Comparison of ENCODE assay signal across 10 mouse cellular contexts in the genomic region with DNA sequence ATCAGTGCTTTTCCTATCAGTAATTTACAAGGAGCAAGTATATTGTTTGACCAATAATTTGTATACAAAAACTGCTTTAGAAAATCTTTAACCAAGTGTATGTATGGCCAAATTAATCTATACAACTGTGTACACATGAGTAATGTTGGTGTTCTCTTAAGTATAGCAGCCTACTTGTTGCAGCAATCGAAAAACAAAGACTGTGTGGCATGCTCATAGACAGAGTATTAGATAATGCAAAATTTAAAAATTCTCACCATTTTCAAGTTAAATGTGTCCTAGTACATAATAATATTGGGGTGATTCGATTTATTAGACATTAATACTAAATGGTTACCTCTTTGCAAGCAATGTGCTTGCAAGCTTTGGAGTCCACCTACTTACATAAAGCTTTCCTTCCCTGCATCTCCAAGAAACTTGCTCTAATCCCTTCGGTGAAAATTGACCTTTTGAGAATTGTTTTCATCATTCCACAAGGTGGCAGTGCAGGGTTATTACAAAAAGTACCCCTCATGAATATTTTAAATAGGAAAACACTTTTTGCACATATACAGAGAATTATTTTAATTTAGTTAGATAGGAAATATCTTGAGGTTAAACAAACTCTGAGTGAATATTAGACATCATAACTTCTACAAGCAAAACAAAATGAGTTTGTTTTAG.
DNase-seq lines count a peak whose midpoint lies in the region; ATAC-seq and TF ChIP-seq lines count a peak whose summit lies in the region.
"Had no signal": no experiment of that assay in that cellular context is flagged by ENCODE, and none has a peak within 500 bp of the region (broad histone marks: within the 10 kb centered on the region; RNA-seq: fewer than 3 reads in every experiment).

No protein-coding gene starts in this region.

- 31% methylated on average over 3 of the region's 3 CpGs for WGBS in limb, embryonic 11.5 days
- WGBS in limb, embryonic 10.5 days, result 40% methylated on average over 3 of the region's 3 CpGs

- peak; percentile 46 to 56 for DNase-seq in cerebellum, postnatal 14 days
- DNase-seq in cerebellum, adult 11 months, result no peak
- DNase-seq in limb, embryonic 11.5 days (ENCODE audit: low spot score), result peak; percentile 23
- no peak for DNase-seq in limb, embryonic 10.5 days (ENCODE audit: low spot score)
- DNase-seq in Patski (ENCODE audit: low read depth, low spot score), result no peak
- DNase-seq in layer of hippocampus, postnatal 10 days (ENCODE audit: low spot score in 2 of 2), result peak; percentile 8 to 33
- DNase-seq: liver, embryonic 13.5 days had no signal

- no peaks in the 10 kb centered on the region for H3K27me3 ChIP-seq in limb, embryonic 11.5 days (ENCODE audit: control insufficient read depth, insufficient read depth, low read length)
- no peaks in the 10 kb centered on the region for H3K27me3 ChIP-seq in limb, embryonic 10.5 days (ENCODE audit: low read depth, poor library complexity, severe bottlenecking)
- no peaks in the 10 kb centered on the region for H3K27me3 ChIP-seq in Patski
- H3K27me3 ChIP-seq: embryonic facial prominence, embryonic 13.5 days; liver, embryonic 13.5 days had no signal

- POLR2A ChIA-PET in Patski (lab: Charles Lee), result no interaction called here

- no peaks in the 10 kb centered on the region for H3K4me1 ChIP-seq in limb, embryonic 11.5 days (ENCODE audit: control insufficient read depth, insufficient read depth, low read length)
- no peaks in the 10 kb centered on the region for H3K4me1 ChIP-seq in limb, embryonic 10.5 days
- H3K4me1 ChIP-seq: embryonic facial prominence, embryonic 13.5 days; liver, embryonic 13.5 days had no signal

- H3K9me3 ChIP-seq in limb, embryonic 11.5 days (ENCODE audit: control insufficient read depth, low read length), result no peaks in the 10 kb centered on the region
- H3K9me3 ChIP-seq in limb, embryonic 10.5 days (replicated peaks), result no peaks in the 10 kb centered on the region
- H3K9me3 ChIP-seq: embryonic facial prominence, embryonic 13.5 days; liver, embryonic 13.5 days had no signal

- in situ Hi-C loops in Patski (cut with MboI; ENCODE audit: low pct_unique_long_range_greater_than_20kb), result no loop called here

- CTCF ChIA-PET in Patski (lab: Charles Lee), result interaction anchor here (0.6 kb wide), 1 partner anchor 23 kb away, joined by 3 read pairs; no protein-coding TSS in a partner anchor

- no peak for ATAC-seq in limb, embryonic 11.5 days (ENCODE audit: insufficient number of reproducible peaks, low FRiP score, low TSS enrichment, low read depth)
- ATAC-seq in Patski, result no peak
- ATAC-seq in erythroblast, adult 5-6 weeks (replicated peaks; ENCODE audit: low FRiP score, poor library complexity, severe bottlenecking), result no peak
- ATAC-seq in megakaryocyte-erythroid progenitor cell, adult 5-6 weeks (replicated peaks; ENCODE audit: low FRiP score, low TSS enrichment, poor library complexity, severe bottlenecking), result no peak

- H3K9ac ChIP-seq in limb, embryonic 11.5 days (ENCODE audit: low read length), result no peak overlapping the region
- H3K9ac ChIP-seq: embryonic facial prominence, embryonic 13.5 days; liver, embryonic 13.5 days had no signal

- H3K27ac ChIP-seq in limb, embryonic 11.5 days (replicated peaks; ENCODE audit: low read depth, low read length), result no peak overlapping the region
- H3K27ac ChIP-seq in limb, embryonic 10.5 days, result no peak overlapping the region
- H3K27ac ChIP-seq: embryonic facial prominence, embryonic 13.5 days; liver, embryonic 13.5 days had no signal

- H3K4me2 ChIP-seq in limb, embryonic 11.5 days (ENCODE audit: low read depth, severe bottlenecking), result no peak overlapping the region
- H3K4me2 ChIP-seq: embryonic facial prominence, embryonic 13.5 days; liver, embryonic 13.5 days had no signal

- peak; percentile 24 for TF ChIP-seq CTCF in Patski (IDR thresholded peaks at IDR 0.05)

- H3K36me3 ChIP-seq in limb, embryonic 11.5 days (ENCODE audit: control insufficient read depth, insufficient read depth, low read length), result no peaks in the 10 kb centered on the region
- H3K36me3 ChIP-seq in limb, embryonic 10.5 days, result no peaks in the 10 kb centered on the region
- H3K36me3 ChIP-seq: embryonic facial prominence, embryonic 13.5 days; liver, embryonic 13.5 days had no signal

- H3K4me3 ChIP-seq in limb, embryonic 11.5 days (ENCODE audit: low read depth, low read length), result no peak overlapping the region
- no peak overlapping the region for H3K4me3 ChIP-seq in limb, embryonic 10.5 days
- H3K4me3 ChIP-seq: embryonic facial prominence, embryonic 13.5 days; liver, embryonic 13.5 days had no signal

Comparison
In these comparisons a context has a peak if more than half of its experiments do, and no peak if none do; other contexts are left out.
1. DNase-seq: peak in cerebellum, postnatal 14 days (2 of 2), limb, embryonic 11.5 days (single experiment) and layer of hippocampus, postnatal 10 days (2 of 2); none in cerebellum, adult 11 months (single experiment), limb, embryonic 10.5 days (single experiment) and Patski (single experiment).